Mouse (Mus musculus) heart, embryonic 14.5 days (tissue): ENCODE results near the gene Id2. TPM values are rescaled to one million over a fixed set of nuclear protein-coding genes. Genes with fewer than 3 reads are reported as not detected.

Experiments
- ATAC-seq: fragments of 200-750 bp; cut with Nextera tagmentation; 2 replicates; pipeline ENCODE4 v1.8.0; 2017; ENCODE audit warnings: low read depth, moderate TSS enrichment; ENCODE audit not compliant: insufficient number of reproducible peaks, insufficient read depth, low FRiP score
- H3K27ac ChIP-seq, 2 experiments: fragments of 200-500 bp in 1 of 2; fragments of 300-500 bp in 1 of 2; sonication (generic) in 1 of 2; replicated peaks in 1 of 2; 2 replicates each; pipeline ENCODE4 v1.5.1; 2012 to 2014; ENCODE audit warnings: low read depth in 2 of 2, low read length in 2 of 2, control low read depth in 1 of 2, mild to moderate bottlenecking in 1 of 2, mixed read lengths in 1 of 2; ENCODE audit not compliant: control insufficient read depth in 1 of 2, insufficient read depth in 1 of 2
- H3K27me3 ChIP-seq: fragments of 300-500 bp; sonication (generic); 2 replicates; pipeline ENCODE4 v1.6.1; 2014; ENCODE audit warnings: mild to moderate bottlenecking, low read length, control low read depth; ENCODE audit not compliant: control insufficient read depth, insufficient read depth
- H3K36me3 ChIP-seq: fragments of 300-500 bp; sonication (generic); 2 replicates; pipeline ENCODE4 v1.6.1; 2014; ENCODE audit warnings: mild to moderate bottlenecking, control low read depth, low read length, mixed read lengths; ENCODE audit not compliant: control insufficient read depth, insufficient read depth
- H3K4me1 ChIP-seq, 2 experiments: fragments of 200-500 bp in 1 of 2; fragments of 300-500 bp in 1 of 2; sonication (generic) in 1 of 2; 2 replicates each; pipeline ENCODE4 v1.6.1; 2012 to 2014; ENCODE audit warnings: low read length in 2 of 2, control low read depth in 1 of 2, mixed read lengths in 1 of 2; ENCODE audit not compliant: control insufficient read depth in 2 of 2, insufficient read depth in 2 of 2
- H3K4me2 ChIP-seq: fragments of 300-500 bp; sonication (generic); 2 replicates; pipeline ENCODE4 v1.6.1; 2014; ENCODE audit warnings: mild to moderate bottlenecking, low read length
- H3K4me3 ChIP-seq, 2 experiments: fragments of 200-500 bp in 1 of 2; fragments of 300-500 bp in 1 of 2; sonication (generic) in 1 of 2; 2 replicates each; pipeline ENCODE4 v1.5.1; 2012 to 2014; ENCODE audit warnings: low read length in 2 of 2, mild to moderate bottlenecking in 2 of 2, control low read depth in 1 of 2, low read depth in 1 of 2, moderate library complexity in 1 of 2; ENCODE audit not compliant: control insufficient read depth in 1 of 2, insufficient read depth in 1 of 2
- H3K9ac ChIP-seq: fragments of 300-500 bp; sonication (generic); 2 replicates; pipeline ENCODE4 v1.6.1; 2014; ENCODE audit warnings: mild to moderate bottlenecking, low read length
- H3K9me3 ChIP-seq: fragments of 300-500 bp; sonication (generic); 2 replicates; pipeline ENCODE4 v1.6.1; 2016; ENCODE audit warnings: low read length, control low read depth; ENCODE audit not compliant: control insufficient read depth
- WGBS: fragments of 180-500 bp; shearing (Covaris S2); extraction: QIAGEN DNeasy Blood & Tissue Kit; methylation state at CpG from one replicate; pipeline ENCODE4 v1.1.7; 2014; 5-methylcytosine and 5-hydroxymethylcytosine counted together
- polyA plus RNA-seq: library from polyadenylated mRNA; unstranded; fragments of >200 nt; fragmentation: Nextera tagmentation; extraction: Ambion mirVana; gene quantifications from 2 replicates; pipeline ENCODE4 v1.2.1, GENCODE M21; 2014

Id2 gene
- polyA plus RNA-seq, 1 experiment from 2014 or later, result 295 TPM

- no peaks in the 10 kb centered on the region for H3K27me3 ChIP-seq
- H3K4me3 ChIP-seq, result peak overlapping the region; percentile 52 to 81
- H3K9ac ChIP-seq, result peak overlapping the region; percentile 85
- peak overlapping the region; percentile 94 to 97 for H3K27ac ChIP-seq
- peaks cover 15 to 21% of the 10 kb centered on the region in 2 experiments for H3K4me1 ChIP-seq
- H3K9me3 ChIP-seq, result no peaks in the 10 kb centered on the region
- under 1% methylated on average over 61 of the region's 61 CpGs for WGBS
- H3K36me3 ChIP-seq, result 0 out of 2 replicates have a peak, but pooled peaks cover 2% of the 10 kb centered on the region
- H3K4me2 ChIP-seq, result peak overlapping the region; percentile 94
- ATAC-seq, result peak; percentile 77
Observed at GRCm38 (mm10) chr12:25098561-25099312, 1.8 kb upstream of the Id2 start.

- peak overlapping the region; percentile 94 for H3K4me2 ChIP-seq
- peaks cover 6% of the 10 kb centered on the region; the same call in 1 of the 2 replicates for H3K36me3 ChIP-seq
- no peaks in the 10 kb centered on the region for H3K27me3 ChIP-seq
- ATAC-seq, result no peak; the same call in 1 of the 2 replicates
- H3K4me1 ChIP-seq, result peaks cover 17 to 21% of the 10 kb centered on the region in 2 experiments
- no peaks in the 10 kb centered on the region for H3K9me3 ChIP-seq
- peak overlapping the region; percentile 39 to 81 for H3K4me3 ChIP-seq
- WGBS, result 1% methylated on average over 10 of the region's 10 CpGs
- peak overlapping the region; percentile 85 for H3K9ac ChIP-seq
- H3K27ac ChIP-seq, result peak overlapping the region; percentile 87 to 97
Observed at GRCm38 (mm10) chr12:25098161-25098550, 1.2 kb upstream of the Id2 start.

- H3K4me3 ChIP-seq, result peak overlapping the region; percentile 39 to 81
- H3K4me1 ChIP-seq, result peaks cover 21 to 22% of the 10 kb centered on the region in 2 experiments
- H3K36me3 ChIP-seq, result peaks cover 6% of the 10 kb centered on the region; the same call in 1 of the 2 replicates
- peak overlapping the region; percentile 87 to 97 for H3K27ac ChIP-seq
- no peaks in the 10 kb centered on the region for H3K9me3 ChIP-seq
- H3K4me2 ChIP-seq, result peak overlapping the region; percentile 94
- ATAC-seq, result no peak
- no peaks in the 10 kb centered on the region for H3K27me3 ChIP-seq
- WGBS, result 8% methylated on average over 28 of the region's 28 CpGs
- peak overlapping the region; percentile 85 for H3K9ac ChIP-seq
Observed at GRCm38 (mm10) chr12:25097210-25098160, 545 bp upstream of the Id2 start.

- Histone ChIP-seq H3K9me3 (no peaks in the 10 kb centered on the region), H3K36me3 (peaks cover 6% of the 10 kb centered on the region; the same call in 1 of the 2 replicates), H3K9ac (peak overlapping the region; percentile 85), H3K4me3 (peak overlapping the region; percentile 60 to 81), H3K4me1 (peaks cover 21 to 22% of the 10 kb centered on the region in 2 experiments), H3K27me3 (no peaks in the 10 kb centered on the region), H3K4me2 (peak overlapping the region; percentile 94), H3K27ac (peak overlapping the region; percentile 91 to 97)
- ATAC-seq, result no peak
- under 1% methylated on average over 15 of the region's 15 CpGs for WGBS
Observed at GRCm38 (mm10) chr12:25096640-25097051, 294 bp downstream of the Id2 start.

- peaks cover 20 to 22% of the 10 kb centered on the region in 2 experiments for H3K4me1 ChIP-seq
- H3K27ac ChIP-seq, result peak overlapping the region; percentile 91 to 97
- peak overlapping the region; percentile 69 to 81 for H3K4me3 ChIP-seq
- peak overlapping the region; percentile 87 for H3K9ac ChIP-seq
- no peaks in the 10 kb centered on the region for H3K27me3 ChIP-seq
- H3K4me2 ChIP-seq, result peak overlapping the region; percentile 94
- peaks cover 6% of the 10 kb centered on the region; the same call in 1 of the 2 replicates for H3K36me3 ChIP-seq
- peak; percentile 87 for ATAC-seq
- WGBS, result under 1% methylated on average over 41 of the region's 41 CpGs
- no peaks in the 10 kb centered on the region for H3K9me3 ChIP-seq
Observed at GRCm38 (mm10) chr12:25095974-25096639, 833 bp downstream of the Id2 start.

GRCm38 (mm10) chr12:25095538-25095937, 1.4 kb downstream of the Id2 start:
- WGBS, result under 1% methylated on average over 19 of the region's 19 CpGs
- Histone ChIP-seq H3K9ac (peak overlapping the region; percentile 87), H3K4me1 (peaks cover 17 to 23% of the 10 kb centered on the region in 2 experiments), H3K27me3 (no peaks in the 10 kb centered on the region), H3K4me3 (peak overlapping the region; percentile 69 to 81), H3K9me3 (no peaks in the 10 kb centered on the region), H3K27ac (peak overlapping the region; percentile 55 to 76), H3K36me3 (peaks cover 6% of the 10 kb centered on the region; the same call in 1 of the 2 replicates), H3K4me2 (peak overlapping the region; percentile 94)
- no peak for ATAC-seq
